Mouse (Mus musculus) heart, adult 2 months (tissue): ENCODE data around the gene Szrd1. TPM values are rescaled to one million over a fixed set of nuclear protein-coding genes. Genes with fewer than 3 reads are reported as not detected.

Experiments used
- DNase-seq, 2 experiments: peaks; one replicate each; pipeline ENCODE4 v3.0.0; 2021
- H3K27ac ChIP-seq: fragments of 200-600 bp; 2 replicates; pipeline ENCODE4 v1.8.1; 2022
- H3K27me3 ChIP-seq: fragments of 200-500 bp; 2 replicates; pipeline ENCODE4 v1.6.1; 2012; ENCODE audit warnings: mild to moderate bottlenecking, low read length, inconsistent platforms, mixed read lengths; ENCODE audit not compliant: control insufficient read depth, insufficient read depth
- H3K36me3 ChIP-seq: fragments of 200-500 bp; 2 replicates; pipeline ENCODE4 v1.6.1; 2012; ENCODE audit warnings: low read length, inconsistent platforms; ENCODE audit not compliant: control insufficient read depth, insufficient read depth
- H3K4me1 ChIP-seq: fragments of 200-500 bp; 2 replicates; pipeline ENCODE4 v1.6.1; 2011; ENCODE audit warnings: low read length; ENCODE audit not compliant: control insufficient read depth, insufficient read depth
- H3K4me3 ChIP-seq: fragments of 200-600 bp; 2 replicates; pipeline ENCODE4 v1.8.1; 2022
- H3K79me2 ChIP-seq: fragments of 200-500 bp; replicated peaks from 2 replicates; pipeline ENCODE4 v1.6.1; 2012; ENCODE audit warnings: mild to moderate bottlenecking, inconsistent platforms, low read length, moderate library complexity, mixed read lengths; ENCODE audit not compliant: control insufficient read depth, insufficient read depth
- H3K9ac ChIP-seq: fragments of 200-500 bp; 2 replicates; pipeline ENCODE4 v1.6.1; 2012; ENCODE audit warnings: low read depth, mild to moderate bottlenecking, control low read depth, inconsistent platforms, low read length, mixed read lengths
- CTCF ChIP-seq: fragments of 200-600 bp; IDR thresholded peaks from 2 replicates; pipeline ENCODE4 v1.8.1; 2022; ENCODE audit warnings: antibody characterized with exemption, mild to moderate bottlenecking, moderate library complexity
- EP300 ChIP-seq: fragments of 200-500 bp; IDR thresholded peaks from 2 replicates; pipeline ENCODE4 v1.6.1; 2011; ENCODE audit warnings: low read depth, low read length, control low read depth; ENCODE audit not compliant: insufficient read depth
- POLR2A ChIP-seq: fragments of 200-500 bp; IDR thresholded peaks from 2 replicates; pipeline ENCODE4 v1.6.1; 2011; ENCODE audit warnings: mild to moderate bottlenecking, low read depth, low read length, control low read depth; ENCODE audit not compliant: insufficient read depth
- WGBS: fragments of 180-500 bp; shearing (Covaris S2); methylation state at CpG from one replicate; pipeline ENCODE4 v1.1.7; 2018; 5-methylcytosine and 5-hydroxymethylcytosine counted together
- intact Hi-C: fragments of 180-260 bp; cut with DNase I; formaldehyde crosslinking; loops from one replicate; pipeline ENCODE4 v1.15.1; 2025
- long read RNA-seq: library from polyadenylated mRNA; stranded (forward); transcript quantifications from one replicate; pipeline ENCODE4 v2.0.0, GENCODE M21; 2021
- polyA plus RNA-seq: library from polyadenylated mRNA; depleted of rRNA; stranded (reverse); fragments of >200 nt; gene quantifications from 2 replicates; pipeline ENCODE4 v1.2.3, GENCODE M21; 2012; rRNA removed
- total RNA-seq, 2 experiments: library from RNA; stranded (reverse); gene quantifications; 2 replicates each; pipeline ENCODE4 v1.2.3; 2021

Gene Szrd1
- total RNA-seq = 100 to 1,000 TPM in 1 of 2 experiments, 10 to 100 TPM in 1; 90.0 to 106 TPM
- polyA plus RNA-seq = 32.1 and 33.1 TPM in 2 replicates
- long read RNA-seq, partial matches to known transcripts = 0 of 7 reads
- long read RNA-seq, other reads (novel, unspliced or antisense) = 3 of 7 reads

GRCm38 (mm10) chr4:141139116-141139970, at the start of gene Szrd1:
TSS of gene Szrd1 (minus strand) at chr4:141139775.
- peak within 1 kb of the TSS; percentile 90 for H3K9ac ChIP-seq
- peak within 1 kb of the TSS; percentile 97 for H3K27ac ChIP-seq
- H3K36me3 ChIP-seq = peaks cover 6% of the 10 kb centered on the region
- under 1% methylated on average over 63 of the region's 63 CpGs for WGBS
- peak within 1 kb of the TSS; percentile 61 for H3K4me3 ChIP-seq
- H3K4me1 ChIP-seq = peaks cover 18% of the 10 kb centered on the region
- peak; percentile 79 for TF ChIP-seq POLR2A
- TF ChIP-seq EP300 = peak; percentile 80; the same call in 1 of the 2 replicates
- no peak for TF ChIP-seq CTCF
- H3K27me3 ChIP-seq = no peaks in the 10 kb centered on the region
- peak; percentile 98 to 99 for DNase-seq
- H3K79me2 ChIP-seq = peaks cover 7% of the 10 kb centered on the region
- intact Hi-C loops = loop anchor here (2.0 to 10.0 kb wide), 3 partner anchors 61 to 655 kb away; partner anchors contain the start of genes Casp9, Dnajc16, Necap2 and Sdhb

GRCm38 (mm10) chr4:141186923-141187836, 47.6 kb upstream of the Szrd1 start:
- DNase-seq = no peak

GRCm38 (mm10) chr4:141184426-141184825, 44.9 kb upstream of the Szrd1 start:
- Histone ChIP-seq H3K36me3 (no peaks in the 10 kb centered on the region; the same call in 1 of the 2 replicates), H3K9ac (no peak overlapping the region), H3K4me1 (peaks cover 7% of the 10 kb centered on the region), H3K27ac (no peak overlapping the region), H3K79me2 (no peaks in the 10 kb centered on the region), H3K27me3 (no peaks in the 10 kb centered on the region), H3K4me3 (no peak overlapping the region)
- TF ChIP-seq POLR2A (no peak), CTCF (no peak), EP300 (no peak)
- WGBS = 85% methylated on average over 4 of the region's 4 CpGs
- DNase-seq = no peak
- intact Hi-C loops = no loop called here

More at GRCm38 (mm10) chr4:141186923-141187836, 47.6 kb upstream of the Szrd1 start:
- Histone ChIP-seq H3K4me3 (no peak overlapping the region), H3K4me1 (peaks cover 7% of the 10 kb centered on the region), H3K27ac (no peak overlapping the region), H3K27me3 (no peaks in the 10 kb centered on the region), H3K9ac (no peak overlapping the region), H3K36me3 (no peaks in the 10 kb centered on the region; the same call in 1 of the 2 replicates), H3K79me2 (no peaks in the 10 kb centered on the region)
- TF ChIP-seq CTCF (no peak), POLR2A (no peak), EP300 (no peak)
- intact Hi-C loops = no loop called here
- 59% methylated on average over 9 of the region's 9 CpGs for WGBS

GRCm38 (mm10) chr4:141183932-141184331, 44.4 kb upstream of the Szrd1 start:
- H3K79me2 ChIP-seq = no peaks in the 10 kb centered on the region
- intact Hi-C loops = no loop called here
- no peak overlapping the region for H3K27ac ChIP-seq
- peaks cover 7% of the 10 kb centered on the region for H3K4me1 ChIP-seq
- no peaks in the 10 kb centered on the region; the same call in 1 of the 2 replicates for H3K36me3 ChIP-seq
- no peak overlapping the region for H3K9ac ChIP-seq
- WGBS = 83% methylated on average over 2 of the region's 2 CpGs
- no peak for DNase-seq
- TF ChIP-seq EP300 (no peak), POLR2A (no peak), CTCF (no peak)
- no peaks in the 10 kb centered on the region for H3K27me3 ChIP-seq
- H3K4me3 ChIP-seq = no peak overlapping the region

- H3K27me3 ChIP-seq = no peaks in the 10 kb centered on the region
- no peaks in the 10 kb centered on the region for H3K79me2 ChIP-seq
- peaks cover 7% of the 10 kb centered on the region for H3K4me1 ChIP-seq
- no peak for DNase-seq
- no peaks in the 10 kb centered on the region for H3K36me3 ChIP-seq
- H3K9ac ChIP-seq = no peak overlapping the region
- no peak overlapping the region for H3K4me3 ChIP-seq
- no peak for TF ChIP-seq POLR2A
- no peak for TF ChIP-seq EP300
- no peak for TF ChIP-seq CTCF
- H3K27ac ChIP-seq = no peak overlapping the region
- intact Hi-C loops = no loop called here
- 93% methylated on average over 6 of the region's 6 CpGs for WGBS
Measured at GRCm38 (mm10) chr4:141181981-141182380, 42.4 kb upstream of the Szrd1 start.
